Mouse (Mus musculus): Measurements from ENCODE around the gene Eloa.

DNA sequence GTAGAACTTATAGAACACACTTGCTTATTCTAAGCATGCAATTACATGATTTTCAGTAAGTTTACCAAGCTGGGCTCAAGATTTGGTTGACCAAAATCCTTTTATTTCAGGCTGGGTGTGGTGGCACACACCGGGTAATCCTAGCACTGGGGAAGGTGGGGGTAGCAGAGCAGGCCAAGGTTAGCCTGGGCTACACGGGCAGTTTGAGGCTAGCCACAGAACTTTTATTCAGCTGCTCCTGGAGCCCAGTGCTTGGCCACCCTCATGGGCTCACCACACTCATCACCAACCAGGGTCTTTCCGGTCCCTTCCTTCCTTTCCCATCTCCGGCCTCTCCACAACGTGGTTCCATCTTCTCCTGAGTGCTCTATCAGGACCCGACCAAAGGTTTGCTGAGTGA, 49.0 kb upstream of the Eloa start:
- TF ChIP-seq POLR2A (IDR thresholded peaks at IDR 0.05; ENCODE audit: control insufficient read depth, low read depth, low read length) (no peak), CTCF (IDR thresholded peaks at IDR 0.05; ENCODE audit: control insufficient read depth, insufficient read depth, insufficient replicate concordance, low read depth, low read length) (no peak)
